Mouse (Mus musculus) T-helper 17 cell (primary cell): ENCODE results near the gene Preb.

ENCODE experiments used
- in situ Hi-C, 2 experiments: fragments of 300-600 bp; cut with MboI, MseI; formaldehyde crosslinking; loops; 1 replicate in 1 of 2; 2 replicates in 1 of 2; pipeline ENCODE4 v1.15.1; 2025; ENCODE audit warnings: high pct_unique_total_duplicates in 2 of 2

Preb gene

DNA sequence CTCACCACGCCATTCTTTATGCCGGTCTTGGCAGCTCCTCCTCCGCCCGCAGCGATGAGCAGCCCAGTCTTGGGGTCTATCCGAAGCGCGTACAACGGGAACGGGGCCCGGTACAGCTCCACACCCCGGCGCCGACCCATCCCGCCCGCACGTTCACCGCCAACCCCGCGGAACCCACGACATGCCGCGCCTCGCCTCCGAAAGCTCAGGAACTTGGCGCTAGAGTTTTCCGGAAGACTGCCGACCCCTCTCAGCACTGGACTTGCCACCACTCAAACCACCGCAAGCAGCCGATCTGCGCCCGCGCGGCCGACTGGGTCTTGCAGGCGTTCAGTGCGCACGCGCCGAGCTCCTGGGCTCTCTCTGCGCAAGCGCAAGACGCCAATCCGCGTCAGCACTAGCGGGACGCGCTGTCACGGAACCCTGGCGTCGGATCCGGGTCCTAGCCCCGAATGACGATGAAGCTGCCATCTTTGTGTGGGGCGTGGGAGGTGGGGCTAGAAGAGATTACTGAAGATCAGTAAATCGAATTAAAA lies at the start of gene Preb:
Gene Preb (minus strand): TSS at position 396 of the 536 bp plus-strand sequence.
- in situ Hi-C loops: no loop called here

- in situ Hi-C loops: loop anchor here in 1 of 2 experiments (5.0 kb wide), 2 partner anchors 72 to 192 kb away; partner anchors contain the start of gene Mapre3
Observed at GRCm38 (mm10) chr5:31004184-31004583, 44.0 kb upstream of the Preb start.

DNA sequence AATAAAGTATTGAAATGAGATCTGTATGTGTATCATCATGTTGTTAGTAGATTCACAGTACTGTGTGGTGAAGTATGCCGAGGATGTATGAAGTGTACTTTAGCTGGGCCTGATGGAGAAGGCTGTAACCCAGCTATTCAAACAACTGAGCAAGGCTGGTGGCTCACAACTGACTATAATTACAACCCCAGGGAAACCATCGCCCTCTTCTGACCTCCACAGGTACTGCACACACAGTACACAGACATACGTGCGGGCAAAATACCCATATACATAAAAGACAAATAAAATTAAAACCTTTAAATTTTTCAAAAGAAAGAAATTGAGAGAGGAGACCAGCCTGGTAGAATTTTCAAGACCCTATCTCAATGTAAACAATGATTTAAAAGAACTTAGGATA lies 41.4 kb upstream of the Preb start:
- in situ Hi-C loops: loop anchor here in 1 of 2 experiments (5.0 kb wide), 2 partner anchors 69 to 189 kb away; partner anchors contain the start of gene Mapre3

GRCm38 (mm10) chr5:31000993-31001392 lies 40.8 kb upstream of the Preb start:
- in situ Hi-C loops: loop anchor here in 1 of 2 experiments (5.0 kb wide), 2 partner anchors 69 to 189 kb away; partner anchors contain the start of gene Mapre3

GRCm38 (mm10) chr5:31000122-31000521 lies 40.0 kb upstream of the Preb start:
- in situ Hi-C loops: loop anchor here in 1 of 2 experiments (5.0 kb wide), 2 partner anchors 68 to 188 kb away; partner anchors contain the start of gene Mapre3

GRCm38 (mm10) chr5:30999324-30999723 lies 39.2 kb upstream of the Preb start:
- in situ Hi-C loops: no loop called here

DNA sequence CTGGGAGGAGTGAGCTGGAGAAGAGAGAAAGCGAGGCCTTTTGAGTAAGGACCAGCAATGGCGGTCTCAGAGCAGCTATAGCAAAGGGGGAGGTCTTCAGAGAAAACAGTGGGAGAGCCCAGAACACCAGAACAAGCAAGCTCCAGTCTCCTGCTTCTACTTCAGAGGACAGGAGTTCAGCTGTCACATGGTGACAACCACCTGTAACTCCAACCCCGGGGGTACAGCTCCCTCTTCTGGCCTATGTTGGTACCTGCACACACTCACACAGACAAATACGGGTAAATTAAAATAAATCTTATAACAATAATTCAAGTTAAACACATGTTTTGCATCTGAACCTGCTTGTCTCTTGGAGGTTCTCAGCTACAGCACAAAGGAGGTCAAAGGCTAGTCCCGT lies 38.1 kb upstream of the Preb start:
- in situ Hi-C loops: no loop called here

DNA sequence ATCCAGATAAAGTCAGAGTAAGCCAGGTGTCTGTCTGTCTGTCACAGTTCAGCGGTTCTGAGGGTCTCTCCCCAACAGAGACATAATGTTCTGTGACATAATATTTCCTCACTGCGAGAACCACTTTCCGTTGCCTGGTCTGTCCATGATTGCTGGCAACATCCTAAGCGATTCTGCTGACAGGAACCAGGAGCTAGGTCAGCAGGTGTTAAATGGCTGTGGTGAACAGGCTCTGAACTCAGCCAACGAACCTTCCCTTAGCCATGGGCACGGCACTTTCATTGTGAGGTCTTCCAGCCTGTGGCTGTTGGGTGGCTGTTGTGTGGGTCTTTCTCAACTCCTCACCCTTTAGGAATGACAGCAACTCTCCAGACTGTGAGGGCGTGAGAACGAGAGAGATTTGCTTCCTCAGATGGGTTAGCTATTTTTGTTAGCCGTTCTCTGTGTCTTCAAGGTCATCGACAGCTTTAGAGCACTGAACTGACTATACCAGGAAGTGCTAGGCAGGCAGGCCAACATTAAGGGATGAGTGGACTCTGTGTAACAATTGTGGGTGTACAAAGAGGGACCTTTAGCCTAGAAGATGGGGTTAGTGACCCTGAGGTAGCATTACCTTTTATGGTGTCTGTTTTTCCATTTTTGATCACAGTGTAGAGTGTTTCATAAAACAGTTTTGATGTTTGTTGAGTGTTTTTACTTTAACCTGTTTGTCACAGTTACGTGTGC lies 34.9 kb upstream of the Preb start:
- in situ Hi-C loops: no loop called here

- in situ Hi-C loops: no loop called here
Observed at GRCm38 (mm10) chr5:30994074-30994473, 33.9 kb upstream of the Preb start.

GRCm38 (mm10) chr5:30992980-30993676 lies 33.0 kb upstream of the Preb start:
- in situ Hi-C loops: no loop called here

GRCm38 (mm10) chr5:30982357-30982756 lies 22.2 kb upstream of the Preb start:
- in situ Hi-C loops: no loop called here

- in situ Hi-C loops: loop anchor here (5.0 kb wide), 1 partner anchor 43 kb away; no protein-coding TSS in a partner anchor
Observed at GRCm38 (mm10) chr5:30974870-30975656, 14.9 kb upstream of the Preb start.

DNA sequence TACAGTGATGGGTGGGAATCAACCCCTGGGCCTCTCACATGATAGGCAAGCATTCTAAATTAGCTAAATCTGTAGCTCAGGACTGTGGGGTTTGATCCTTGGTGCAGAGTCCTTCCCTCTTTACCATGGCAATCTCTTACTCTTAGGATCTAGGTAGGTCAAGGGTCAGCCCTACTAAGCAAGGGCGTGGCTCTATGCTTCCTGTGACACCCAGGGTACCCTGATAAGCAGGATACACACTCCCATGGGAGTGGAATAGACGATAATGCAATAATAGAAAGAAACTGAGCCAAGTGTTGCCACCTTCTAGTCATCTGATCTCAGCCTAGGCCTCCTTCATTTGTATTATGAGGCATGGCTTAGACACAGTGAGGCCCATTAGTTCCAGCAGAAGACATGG lies 9.3 kb upstream of the Preb start:
- in situ Hi-C loops: no loop called here

DNA sequence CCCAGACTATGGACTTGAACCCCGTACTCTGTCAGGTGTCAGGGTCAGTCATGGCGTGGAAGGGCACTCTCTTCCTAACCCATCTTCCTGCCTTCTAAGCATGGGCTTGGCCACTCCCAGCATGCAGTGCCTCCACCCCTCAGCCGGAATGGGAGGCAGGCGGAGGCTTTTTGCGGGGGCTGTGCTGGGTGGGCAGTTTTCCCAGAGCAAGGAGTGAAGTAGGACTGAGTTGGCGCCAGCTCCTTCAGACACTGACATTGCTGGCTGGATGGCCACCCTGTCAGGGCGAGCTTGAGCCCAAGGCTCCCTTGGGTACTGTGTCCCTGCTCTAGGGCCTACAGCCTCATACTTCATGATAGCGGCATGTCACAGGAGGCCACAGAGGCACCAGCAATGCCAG lies 8.3 kb upstream of the Preb start, which contains the start of gene Tcf23:
Gene Tcf23 (plus strand): TSS at position 247 of the 400 bp plus-strand sequence.
- in situ Hi-C loops: no loop called here

- in situ Hi-C loops: no loop called here
Observed at GRCm38 (mm10) chr5:30966189-30966588, 6.0 kb upstream of the Preb start.

GRCm38 (mm10) chr5:30963916-30964315 lies 3.8 kb upstream of the Preb start:
- in situ Hi-C loops: no loop called here

- in situ Hi-C loops: no loop called here
Observed at GRCm38 (mm10) chr5:30961545-30962505, 1.7 kb upstream of the Preb start.

GRCm38 (mm10) chr5:30960814-30961213 lies 653 bp upstream of the Preb start:
- in situ Hi-C loops: no loop called here

GRCm38 (mm10) chr5:30959198-30959854 lies 835 bp downstream of the Preb start:
- in situ Hi-C loops: no loop called here

DNA sequence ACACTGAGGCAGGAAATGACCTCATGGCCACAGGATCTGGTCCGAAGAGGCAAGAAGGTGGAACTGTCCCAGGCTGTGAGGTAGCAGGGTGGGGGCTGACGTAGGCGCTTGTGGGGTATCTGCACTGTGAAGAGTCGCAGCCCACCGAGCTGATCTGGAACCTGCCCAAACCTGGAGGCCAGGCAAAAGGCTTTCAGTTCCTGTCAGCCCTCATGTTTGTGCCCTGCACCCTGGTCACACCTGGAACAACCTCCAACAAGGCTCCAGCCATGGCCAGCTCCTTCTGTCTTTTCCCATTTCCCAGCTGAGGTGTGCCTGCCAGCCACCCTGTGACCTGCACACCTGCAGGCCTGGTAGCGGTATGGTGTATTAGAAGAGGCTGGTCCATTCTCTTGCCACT lies 2.3 kb downstream of the Preb start:
- in situ Hi-C loops: no loop called here
